Mouse (Mus musculus) liver, embryonic 12.5 days (tissue): ENCODE results near the gene Krt33a. TPM values are rescaled to one million over a fixed set of nuclear protein-coding genes. Genes with fewer than 3 reads are reported as not detected.

ENCODE experiments used
- ATAC-seq: fragments of 200-750 bp; cut with Nextera tagmentation; 2 replicates; pipeline ENCODE4 v1.8.0; 2017; ENCODE audit warnings: moderate number of reproducible peaks, mild to moderate bottlenecking, moderate library complexity
- H3K27ac ChIP-seq: fragments of 300-500 bp; sonication (generic); 2 replicates; pipeline ENCODE4 v1.5.1; 2016; ENCODE audit warnings: mild to moderate bottlenecking
- H3K27me3 ChIP-seq: fragments of 300-500 bp; sonication (generic); replicated peaks from 2 replicates; pipeline ENCODE4 v1.6.1; 2016; ENCODE audit warnings: mild to moderate bottlenecking, moderate library complexity
- H3K36me3 ChIP-seq: fragments of 300-500 bp; sonication (generic); 2 replicates; pipeline ENCODE4 v1.6.1; 2016; ENCODE audit warnings: mild to moderate bottlenecking, moderate library complexity
- H3K4me1 ChIP-seq: fragments of 300-500 bp; sonication (generic); 2 replicates; pipeline ENCODE4 v1.6.1; 2016
- H3K4me2 ChIP-seq: fragments of 300-500 bp; sonication (generic); 2 replicates; pipeline ENCODE4 v1.6.1; 2016; ENCODE audit warnings: mild to moderate bottlenecking, moderate library complexity
- H3K4me3 ChIP-seq: fragments of 300-500 bp; sonication (generic); 2 replicates; pipeline ENCODE4 v1.5.1; 2016; ENCODE audit warnings: mild to moderate bottlenecking, moderate library complexity
- H3K9ac ChIP-seq: fragments of 300-500 bp; sonication (generic); 2 replicates; pipeline ENCODE4 v1.6.1; 2016; ENCODE audit warnings: mild to moderate bottlenecking, moderate library complexity
- H3K9me3 ChIP-seq: fragments of 300-500 bp; sonication (generic); replicated peaks from 2 replicates; pipeline ENCODE4 v1.6.1; 2016; ENCODE audit warnings: mild to moderate bottlenecking, moderate library complexity
- WGBS: fragments of 180-500 bp; shearing (Covaris S2); methylation state at CpG from one replicate; pipeline ENCODE4 v1.1.7; 2016; ENCODE audit not compliant: insufficient replicate concordance; 5-methylcytosine and 5-hydroxymethylcytosine counted together
- polyA plus RNA-seq: library from polyadenylated mRNA; unstranded; fragments of >200 nt; fragmentation: Nextera tagmentation; extraction: Ambion mirVana; gene quantifications from 2 replicates; pipeline ENCODE4 v1.2.1, GENCODE M21; 2016

The Krt33a gene
- polyA plus RNA-seq, 1 experiment from 2014 or later: not detected

GRCm38 (mm10) chr11:99983442-99983841 is 32.6 kb downstream of the Krt33a start:
- Histone ChIP-seq H3K9me3 (no peaks in the 10 kb centered on the region), H3K4me1 (no peaks in the 10 kb centered on the region), H3K27me3 (no peaks in the 10 kb centered on the region), H3K9ac (no peak overlapping the region), H3K4me2 (no peak overlapping the region), H3K36me3 (no peaks in the 10 kb centered on the region), H3K4me3 (no peak overlapping the region), H3K27ac (no peak overlapping the region)
- 69% methylated on average over 1 of the region's 1 CpGs for WGBS
- ATAC-seq: no peak

GRCm38 (mm10) chr11:99982731-99983130 is 33.3 kb downstream of the Krt33a start:
- Histone ChIP-seq H3K9me3 (no peaks in the 10 kb centered on the region), H3K27ac (no peak overlapping the region), H3K36me3 (no peaks in the 10 kb centered on the region), H3K4me3 (no peak overlapping the region), H3K27me3 (no peaks in the 10 kb centered on the region), H3K4me2 (no peak overlapping the region), H3K4me1 (no peaks in the 10 kb centered on the region), H3K9ac (no peak overlapping the region)
- ATAC-seq: no peak
- WGBS: 63% methylated on average over 9 of the region's 9 CpGs

- 65% methylated on average over 5 of the region's 5 CpGs for WGBS
- H3K9ac ChIP-seq: no peak within 1 kb of the TSS
- no peak within 1 kb of the TSS for H3K4me2 ChIP-seq
- H3K4me1 ChIP-seq: no peaks in the 10 kb centered on the region
- H3K4me3 ChIP-seq: no peak within 1 kb of the TSS
- H3K36me3 ChIP-seq: no peaks in the 10 kb centered on the region
- no peaks in the 10 kb centered on the region for H3K9me3 ChIP-seq
- H3K27ac ChIP-seq: no peak within 1 kb of the TSS
- ATAC-seq: no peak
- no peaks in the 10 kb centered on the region for H3K27me3 ChIP-seq
Observed at GRCm38 (mm10) chr11:99978953-99979352, 37.1 kb downstream of the Krt33a start, which contains the start of gene Krtap29-1. Krtap29-1 (minus strand) TSS chr11:99979053.

- H3K36me3 ChIP-seq: no peaks in the 10 kb centered on the region
- no peak overlapping the region for H3K4me3 ChIP-seq
- no peaks in the 10 kb centered on the region for H3K9me3 ChIP-seq
- no peak overlapping the region for H3K27ac ChIP-seq
- 37% methylated on average over 2 of the region's 2 CpGs for WGBS
- no peak overlapping the region for H3K9ac ChIP-seq
- no peak overlapping the region for H3K4me2 ChIP-seq
- no peaks in the 10 kb centered on the region for H3K27me3 ChIP-seq
- ATAC-seq: no peak
- no peaks in the 10 kb centered on the region for H3K4me1 ChIP-seq
Observed at GRCm38 (mm10) chr11:99965961-99966360, 50.1 kb downstream of the Krt33a start.

- 55% methylated on average over 6 of the region's 6 CpGs for WGBS
- Histone ChIP-seq H3K4me2 (no peak overlapping the region), H3K9me3 (no peaks in the 10 kb centered on the region), H3K4me3 (no peak overlapping the region), H3K27me3 (no peaks in the 10 kb centered on the region), H3K36me3 (no peaks in the 10 kb centered on the region), H3K9ac (no peak overlapping the region), H3K27ac (no peak overlapping the region), H3K4me1 (no peaks in the 10 kb centered on the region)
- no peak for ATAC-seq
Observed at GRCm38 (mm10) chr11:99964213-99964612, 51.8 kb downstream of the Krt33a start.

Other genes starting within 250 kb of the Krt33a start
- not detected in 2 replicates for gene Gm11595, start 243.3 kb downstream of the Krt33a start, polyA plus RNA-seq
- not detected in 2 replicates for gene Krtap4-8, start 235.5 kb downstream of the Krt33a start, polyA plus RNA-seq
- gene Krtap4-9, start 231.0 kb downstream of the Krt33a start, polyA plus RNA-seq: not detected in 2 replicates
- gene Gm11596, start 222.7 kb downstream of the Krt33a start, polyA plus RNA-seq: not detected in 2 replicates
- gene Gm11569, start 217.3 kb downstream of the Krt33a start, polyA plus RNA-seq: not detected in 2 replicates
- gene Gm11554, start 211.8 kb downstream of the Krt33a start, polyA plus RNA-seq: not detected in 2 replicates
- not detected in 2 replicates for gene Krtap4-13, start 206.3 kb downstream of the Krt33a start, polyA plus RNA-seq
- gene Gm11564, start 200.5 kb downstream of the Krt33a start, polyA plus RNA-seq: not detected in 2 replicates
- not detected in 2 replicates for gene 2300003K06Rik, start 178.1 kb downstream of the Krt33a start, polyA plus RNA-seq
- gene Krtap4-16, start 164.6 kb downstream of the Krt33a start, polyA plus RNA-seq: not detected in 2 replicates
- not detected in 2 replicates for gene Gm11568, start 158.3 kb downstream of the Krt33a start, polyA plus RNA-seq
- not detected in 2 replicates for gene Gm11559, start 151.7 kb downstream of the Krt33a start, polyA plus RNA-seq
- not detected in 2 replicates for gene Krtap9-1, start 142.8 kb downstream of the Krt33a start, polyA plus RNA-seq
- not detected in 2 replicates for gene Gm11567, start 137.0 kb downstream of the Krt33a start, polyA plus RNA-seq
- gene Krtap31-1, start 108.3 kb downstream of the Krt33a start, polyA plus RNA-seq: not detected in 2 replicates
- not detected in 2 replicates for gene Gm11565, start 101.5 kb downstream of the Krt33a start, polyA plus RNA-seq
- gene Krtap31-2, start 79.9 kb downstream of the Krt33a start, polyA plus RNA-seq: not detected in 2 replicates
- gene Krtap9-5, start 67.7 kb downstream of the Krt33a start, polyA plus RNA-seq: not detected in 2 replicates
- gene Krtap29-1, start 37.2 kb downstream of the Krt33a start, polyA plus RNA-seq: not detected in 2 replicates
- not detected in 2 replicates for gene Krtap16-1, start 29.6 kb downstream of the Krt33a start, polyA plus RNA-seq
- gene Krtap17-1, start 22.2 kb downstream of the Krt33a start, polyA plus RNA-seq: not detected in 2 replicates
- gene Krt33b, start 13.7 kb upstream of the Krt33a start, polyA plus RNA-seq: not detected in 2 replicates
- not detected in 2 replicates for gene Krt34, start 25.3 kb upstream of the Krt33a start, polyA plus RNA-seq
- gene Krt31, start 34.3 kb upstream of the Krt33a start, polyA plus RNA-seq: not detected in 2 replicates
- not detected in 2 replicates for gene Krt32, start 72.0 kb upstream of the Krt33a start, polyA plus RNA-seq
- gene Krt35, start 80.0 kb upstream of the Krt33a start, polyA plus RNA-seq: not detected in 2 replicates
- gene Krt36, start 89.4 kb upstream of the Krt33a start, polyA plus RNA-seq: not detected in 2 replicates
- gene Krt13, start 105.4 kb upstream of the Krt33a start, polyA plus RNA-seq: not detected in 2 replicates
- gene Krt15, start 119.7 kb upstream of the Krt33a start, polyA plus RNA-seq: 0.28 and 0.36 TPM in 2 replicates
- gene Krt19, start 132.5 kb upstream of the Krt33a start, polyA plus RNA-seq: 4.0 and 6.7 TPM in 2 replicates
- gene Krt9, start 177.0 kb upstream of the Krt33a start, polyA plus RNA-seq: not detected in 2 replicates
- gene Krt14, start 191.3 kb upstream of the Krt33a start, polyA plus RNA-seq: 1.1 and 1.7 TPM in 2 replicates
- not detected in 2 replicates for gene Krt16, start 232.7 kb upstream of the Krt33a start, polyA plus RNA-seq
- 0.27 and 0.30 TPM in 2 replicates for gene Krt17, start 244.8 kb upstream of the Krt33a start, polyA plus RNA-seq